Mouse (Mus musculus): Measurements from ENCODE around the gene Ptprn.
"Not testable (repeated sequence)": the region's sequence is repeated elsewhere in the genome, so short reads cannot be mapped to it uniquely, and the experiment has no call there.

Gene Ptprn

GRCm38 (mm10) chr1:75253849-75254624, 10.3 kb downstream of the Ptprn start:
- in situ Hi-C loops (cut with MboI, MseI): loop anchor here (5.0 kb wide), 3 partner anchors 117 to 202 kb away; partner anchors contain the start of gene Nhej1 (in 1 of the 2)

- in situ Hi-C loops (cut with MboI, MseI): loop anchor here (5.0 kb wide), 3 partner anchors 116 to 201 kb away; partner anchors contain the start of gene Nhej1 (in 1 of the 2)
Measured at GRCm38 (mm10) chr1:75253029-75253428, 11.3 kb downstream of the Ptprn start.

GRCm38 (mm10) chr1:75252308-75252707, 12.0 kb downstream of the Ptprn start:
- in situ Hi-C loops (cut with MboI, MseI): loop anchor here (5.0 kb wide), 3 partner anchors 115 to 200 kb away; partner anchors contain the start of gene Nhej1 (in 1 of the 2)

- in situ Hi-C loops (cut with MboI, MseI): loop anchor here (5.0 kb wide), 3 partner anchors 114 to 199 kb away; partner anchors contain the start of gene Nhej1 (in 1 of the 2)
Measured at GRCm38 (mm10) chr1:75251112-75251970, 13.0 kb downstream of the Ptprn start.

GRCm38 (mm10) chr1:75250498-75250897, 13.8 kb downstream of the Ptprn start:
- in situ Hi-C loops (cut with MboI, MseI): loop anchor here (5.0 kb wide), 3 partner anchors 113 to 198 kb away; partner anchors contain the start of gene Nhej1 (in 1 of the 2)

- in situ Hi-C loops (cut with MboI, MseI): no loop called here
Measured at GRCm38 (mm10) chr1:75248041-75248772, 16.1 kb downstream of the Ptprn start.

- in situ Hi-C loops (cut with MboI, MseI): no loop called here
Measured at GRCm38 (mm10) chr1:75247071-75247930, 17.0 kb downstream of the Ptprn start.

- in situ Hi-C loops (cut with MboI, MseI): no loop called here
Measured at GRCm38 (mm10) chr1:75244836-75245235, 19.5 kb downstream of the Ptprn start.

GRCm38 (mm10) chr1:75244175-75244826, 20.0 kb downstream of the Ptprn start:
- in situ Hi-C loops (cut with MboI, MseI): no loop called here

GRCm38 (mm10) chr1:75243411-75243810, 20.9 kb downstream of the Ptprn start:
- in situ Hi-C loops (cut with MboI, MseI): no loop called here

GRCm38 (mm10) chr1:75239591-75239990, 24.7 kb downstream of the Ptprn start:
- in situ Hi-C loops (cut with MboI, MseI): loop anchor here in 1 of 2 experiments (5.0 kb wide), 1 partner anchor 78 kb away; the partner anchor contains the start of gene Dnpep

GRCm38 (mm10) chr1:75236117-75237050, 27.9 kb downstream of the Ptprn start, which contains the start of gene Dnajb2:
Gene Dnajb2 (plus strand): TSS chr1:75236406.
- in situ Hi-C loops (cut with MboI, MseI): loop anchor here in 1 of 2 experiments (5.0 kb wide), 1 partner anchor 81 kb away; the partner anchor contains the start of gene Dnpep

GRCm38 (mm10) chr1:75234606-75235005, 29.7 kb downstream of the Ptprn start:
- in situ Hi-C loops (cut with MboI, MseI): loop anchor here in 1 of 2 experiments (5.0 kb wide), 1 partner anchor 83 kb away; the partner anchor contains the start of gene Dnpep

GRCm38 (mm10) chr1:75232489-75232888, 31.8 kb downstream of the Ptprn start:
- in situ Hi-C loops (cut with MboI, MseI): not testable (repeated sequence)

GRCm38 (mm10) chr1:75231664-75232152, 32.6 kb downstream of the Ptprn start, which contains the start of gene A630095N17Rik:
Gene A630095N17Rik (minus strand): TSS chr1:75232102.
- in situ Hi-C loops (cut with MboI, MseI): no loop called here

GRCm38 (mm10) chr1:75231224-75231623, 33.1 kb downstream of the Ptprn start:
- in situ Hi-C loops (cut with MboI, MseI): no loop called here

GRCm38 (mm10) chr1:75230335-75230994, 33.8 kb downstream of the Ptprn start:
- in situ Hi-C loops (cut with MboI, MseI): no loop called here
